Mouse (Mus musculus): ENCODE results near the gene Stk32c. TPM values are rescaled to one million over a fixed set of nuclear protein-coding genes. Genes with fewer than 3 reads are reported as not detected.

Stk32c gene
- polyA plus RNA-seq, 1 experiment from 2014 or later: not detected

- Histone ChIP-seq H3K9ac (no peak within 1 kb of the TSS), H3K9me3 (replicated peaks) (no peaks in the 10 kb centered on the region), H3K4me2 (peak within 1 kb of the TSS; percentile 62), H3K4me3 (peak within 1 kb of the TSS; percentile 43), H3K4me1 (no peaks in the 10 kb centered on the region), H3K27me3 (replicated peaks) (peaks cover 64% of the 10 kb centered on the region), H3K27ac (no peak within 1 kb of the TSS), H3K36me3 (no peaks in the 10 kb centered on the region)
- no peak; the same call in 1 of the 2 replicates for ATAC-seq
- 5% methylated on average over 32 of the region's 32 CpGs for WGBS (ENCODE audit: insufficient replicate concordance)
These were observed 127.4 kb downstream of the Stk32c start, which contains the start of gene Dpysl4 for GRCm38 (mm10) chr7:139085629-139086194. TSS of gene Dpysl4 (plus strand) at chr7:139086001.

- H3K4me3 ChIP-seq: no peak overlapping the region
- no peaks in the 10 kb centered on the region for H3K9me3 ChIP-seq (replicated peaks)
- no peak overlapping the region for H3K4me2 ChIP-seq
- peaks cover 64% of the 10 kb centered on the region for H3K27me3 ChIP-seq (replicated peaks)
- no peak for ATAC-seq
- H3K27ac ChIP-seq: no peak overlapping the region
- no peaks in the 10 kb centered on the region for H3K4me1 ChIP-seq
- 56% methylated on average over 1 of the region's 1 CpGs for WGBS (ENCODE audit: insufficient replicate concordance)
- H3K36me3 ChIP-seq: no peaks in the 10 kb centered on the region
- no peak overlapping the region for H3K9ac ChIP-seq
These were observed 128.8 kb downstream of the Stk32c start for GRCm38 (mm10) chr7:139084316-139084715.

DNA sequence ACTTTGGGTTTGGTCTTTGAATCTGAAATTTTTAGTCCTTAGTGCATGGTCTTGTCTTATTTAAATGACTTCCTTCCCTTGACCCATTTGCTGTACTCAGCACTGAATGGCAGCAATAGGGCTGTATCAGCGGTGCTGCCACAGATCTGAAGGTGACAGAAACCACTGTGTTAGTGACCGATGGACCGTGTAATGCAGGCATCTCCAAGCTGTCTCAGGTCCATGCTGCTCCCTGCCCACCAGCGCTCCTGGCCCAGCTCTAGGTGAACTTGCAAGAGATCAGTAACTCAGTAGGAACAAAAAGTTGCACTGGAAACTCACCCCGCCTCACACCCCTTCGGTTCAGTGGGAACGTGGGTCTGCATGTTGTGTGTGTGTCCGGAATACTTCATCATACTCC lies 130.8 kb downstream of the Stk32c start:
- ATAC-seq: no peak
- Histone ChIP-seq H3K9ac (no peak overlapping the region), H3K27me3 (replicated peaks) (peaks cover 48% of the 10 kb centered on the region), H3K36me3 (no peaks in the 10 kb centered on the region), H3K27ac (no peak overlapping the region), H3K4me1 (no peaks in the 10 kb centered on the region), H3K4me2 (no peak overlapping the region), H3K4me3 (no peak overlapping the region), H3K9me3 (replicated peaks) (no peaks in the 10 kb centered on the region)
- 75% methylated on average over 8 of the region's 8 CpGs for WGBS (ENCODE audit: insufficient replicate concordance)

GRCm38 (mm10) chr7:139081158-139081557 lies 131.9 kb downstream of the Stk32c start:
- H3K4me2 ChIP-seq: no peak overlapping the region
- no peak overlapping the region for H3K9ac ChIP-seq
- no peaks in the 10 kb centered on the region for H3K4me1 ChIP-seq
- WGBS (ENCODE audit: insufficient replicate concordance): 72% methylated on average over 5 of the region's 5 CpGs
- no peaks in the 10 kb centered on the region for H3K9me3 ChIP-seq (replicated peaks)
- no peak for ATAC-seq
- H3K27ac ChIP-seq: no peak overlapping the region
- H3K27me3 ChIP-seq (replicated peaks): peaks cover 41% of the 10 kb centered on the region
- H3K4me3 ChIP-seq: no peak overlapping the region
- no peaks in the 10 kb centered on the region for H3K36me3 ChIP-seq

DNA sequence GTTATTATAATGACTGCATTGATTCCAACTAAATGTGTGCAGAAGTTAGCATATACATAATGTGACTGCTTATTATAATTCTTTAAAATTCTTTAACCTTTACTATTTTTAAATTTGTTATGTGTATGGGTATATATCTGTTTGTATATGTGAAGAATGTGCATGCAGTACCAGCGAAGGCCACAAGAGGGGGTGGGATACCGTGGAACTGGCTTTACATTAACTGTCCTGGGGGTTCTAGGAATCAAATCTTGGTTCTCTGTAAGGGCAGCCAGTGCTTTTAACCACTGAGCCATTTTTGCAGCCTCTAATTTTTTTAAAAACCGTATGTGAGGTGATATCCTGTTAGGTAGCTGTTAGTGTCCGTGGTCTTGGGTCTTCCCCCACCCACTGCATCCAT lies 132.4 kb downstream of the Stk32c start:
- Histone ChIP-seq H3K9me3 (replicated peaks) (no peaks in the 10 kb centered on the region), H3K36me3 (no peaks in the 10 kb centered on the region), H3K4me2 (no peak overlapping the region), H3K27me3 (replicated peaks) (peaks cover 40% of the 10 kb centered on the region), H3K4me3 (no peak overlapping the region), H3K27ac (no peak overlapping the region), H3K4me1 (no peaks in the 10 kb centered on the region), H3K9ac (no peak overlapping the region)
- 51% methylated on average over 4 of the region's 4 CpGs for WGBS (ENCODE audit: insufficient replicate concordance)
- ATAC-seq: no peak

GRCm38 (mm10) chr7:139079141-139079540 lies 134.0 kb downstream of the Stk32c start:
- Histone ChIP-seq H3K36me3 (no peaks in the 10 kb centered on the region), H3K27ac (no peak overlapping the region), H3K4me2 (no peak overlapping the region), H3K9ac (no peak overlapping the region), H3K9me3 (replicated peaks) (no peaks in the 10 kb centered on the region), H3K27me3 (replicated peaks) (peaks cover 25% of the 10 kb centered on the region; the same call in 1 of the 2 replicates), H3K4me1 (no peaks in the 10 kb centered on the region), H3K4me3 (no peak overlapping the region)
- no peak for ATAC-seq
- WGBS (ENCODE audit: insufficient replicate concordance): 63% methylated on average over 7 of the region's 7 CpGs

GRCm38 (mm10) chr7:139078181-139078580 lies 134.9 kb downstream of the Stk32c start:
- H3K27me3 ChIP-seq (replicated peaks): peaks cover 20% of the 10 kb centered on the region; the same call in 1 of the 2 replicates
- no peak overlapping the region for H3K9ac ChIP-seq
- no peak for ATAC-seq
- H3K27ac ChIP-seq: no peak overlapping the region
- H3K4me3 ChIP-seq: no peak overlapping the region
- no peak overlapping the region for H3K4me2 ChIP-seq
- H3K4me1 ChIP-seq: no peaks in the 10 kb centered on the region
- 65% methylated on average over 6 of the region's 6 CpGs for WGBS (ENCODE audit: insufficient replicate concordance)
- H3K9me3 ChIP-seq (replicated peaks): no peaks in the 10 kb centered on the region
- H3K36me3 ChIP-seq: no peaks in the 10 kb centered on the region

GRCm38 (mm10) chr7:139077283-139077682 lies 135.8 kb downstream of the Stk32c start:
- no peak overlapping the region for H3K9ac ChIP-seq
- no peak for ATAC-seq
- no peak overlapping the region for H3K4me2 ChIP-seq
- H3K27me3 ChIP-seq (replicated peaks): peaks cover 13% of the 10 kb centered on the region; the same call in 1 of the 2 replicates
- H3K4me3 ChIP-seq: no peak overlapping the region
- H3K36me3 ChIP-seq: no peaks in the 10 kb centered on the region
- H3K27ac ChIP-seq: no peak overlapping the region
- WGBS (ENCODE audit: insufficient replicate concordance): 22% methylated on average over 7 of the region's 7 CpGs
- no peaks in the 10 kb centered on the region for H3K4me1 ChIP-seq
- no peaks in the 10 kb centered on the region for H3K9me3 ChIP-seq (replicated peaks)

DNA sequence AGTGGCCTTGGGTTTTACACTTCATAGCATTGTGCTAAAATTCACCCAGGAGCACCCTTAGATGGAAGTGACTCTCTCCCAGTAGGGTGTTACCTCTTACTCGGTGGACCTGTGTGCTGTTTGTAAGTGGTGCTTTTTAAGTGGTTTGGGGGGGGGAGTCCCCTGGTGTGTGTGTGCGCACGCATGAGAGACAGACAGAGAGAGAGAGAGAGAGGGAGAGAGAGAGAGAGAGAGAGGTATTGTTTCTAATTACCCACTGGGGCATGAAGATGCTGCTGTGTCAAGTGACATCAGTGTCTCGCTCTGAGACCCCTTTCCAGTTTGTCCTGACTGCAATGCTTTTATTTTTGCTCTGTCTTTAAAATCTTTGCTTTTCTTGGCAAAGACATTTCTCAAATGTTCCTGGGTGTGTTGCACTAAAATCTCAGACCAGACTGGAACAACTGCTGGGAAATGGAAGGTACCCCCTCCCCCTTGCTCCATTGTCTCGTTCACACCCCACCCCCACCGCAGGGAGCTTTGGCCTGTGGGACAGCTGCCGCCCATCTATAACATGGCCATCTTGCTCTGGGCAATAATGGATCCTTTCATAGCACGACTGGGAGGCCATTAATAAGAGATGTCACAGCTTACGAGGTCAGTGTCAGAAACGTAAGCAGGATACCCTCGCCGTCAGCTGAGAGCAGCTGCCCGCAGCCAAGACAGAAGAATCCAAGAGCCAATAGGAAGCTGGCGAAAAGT lies 137.9 kb downstream of the Stk32c start:
- Histone ChIP-seq H3K4me2 (no peak overlapping the region), H3K36me3 (no peaks in the 10 kb centered on the region), H3K9ac (no peak overlapping the region), H3K4me1 (no peaks in the 10 kb centered on the region), H3K27me3 (replicated peaks) (peaks cover 13% of the 10 kb centered on the region; the same call in 1 of the 2 replicates), H3K4me3 (no peak overlapping the region), H3K27ac (no peak overlapping the region), H3K9me3 (replicated peaks) (no peaks in the 10 kb centered on the region)
- 63% methylated on average over 14 of the region's 14 CpGs for WGBS (ENCODE audit: insufficient replicate concordance)
- ATAC-seq: no peak

- no peak overlapping the region for H3K27ac ChIP-seq
- no peaks in the 10 kb centered on the region for H3K9me3 ChIP-seq (replicated peaks)
- no peak overlapping the region for H3K4me3 ChIP-seq
- H3K27me3 ChIP-seq (replicated peaks): peaks cover 13% of the 10 kb centered on the region; the same call in 1 of the 2 replicates
- H3K9ac ChIP-seq: no peak overlapping the region
- H3K36me3 ChIP-seq: no peaks in the 10 kb centered on the region
- H3K4me1 ChIP-seq: no peaks in the 10 kb centered on the region
- H3K4me2 ChIP-seq: no peak overlapping the region
- ATAC-seq: no peak
- 46% methylated on average over 6 of the region's 6 CpGs for WGBS (ENCODE audit: insufficient replicate concordance)
These were observed 138.9 kb downstream of the Stk32c start for GRCm38 (mm10) chr7:139074189-139074588.

DNA sequence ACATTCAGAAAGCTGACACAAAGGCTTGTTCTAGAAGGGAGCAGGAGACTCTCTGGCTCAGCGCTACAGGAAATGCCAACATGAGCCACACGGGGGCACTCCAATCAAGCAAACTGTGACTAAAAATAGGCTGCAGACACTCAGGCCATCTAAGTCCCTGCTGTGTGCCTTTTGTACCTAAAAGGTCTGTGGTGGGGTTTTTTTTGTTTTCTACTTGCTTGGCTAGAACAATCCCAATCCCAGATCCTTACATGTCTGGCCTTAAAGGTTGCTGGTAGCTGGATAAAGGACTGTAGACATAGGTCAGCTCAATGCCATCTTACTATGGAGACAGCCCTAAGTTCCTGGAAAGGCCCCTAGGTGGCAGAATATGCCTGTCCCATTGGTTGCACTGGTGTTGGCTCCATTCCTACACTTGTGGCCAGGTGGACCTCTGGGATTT lies 144.9 kb downstream of the Stk32c start:
- WGBS (ENCODE audit: insufficient replicate concordance): 2% methylated on average over 2 of the region's 2 CpGs

GRCm38 (mm10) chr7:139063406-139063805 lies 149.7 kb downstream of the Stk32c start:
- no peak overlapping the region for H3K9ac ChIP-seq
- WGBS (ENCODE audit: insufficient replicate concordance): 33% methylated on average over 4 of the region's 4 CpGs
- H3K9me3 ChIP-seq (replicated peaks): no peaks in the 10 kb centered on the region
- no peak overlapping the region for H3K27ac ChIP-seq
- H3K4me2 ChIP-seq: no peak overlapping the region
- H3K36me3 ChIP-seq: no peaks in the 10 kb centered on the region
- no peaks in the 10 kb centered on the region for H3K27me3 ChIP-seq (replicated peaks)
- H3K4me3 ChIP-seq: no peak overlapping the region
- no peaks in the 10 kb centered on the region for H3K4me1 ChIP-seq
- ATAC-seq: no peak

More for the DNA sequence above, 144.9 kb downstream of the Stk32c start:
- ATAC-seq: no peak
- H3K4me1 ChIP-seq: no peaks in the 10 kb centered on the region
- H3K9ac ChIP-seq: no peak overlapping the region
- no peaks in the 10 kb centered on the region for H3K36me3 ChIP-seq
- H3K27ac ChIP-seq: no peak overlapping the region
- no peak overlapping the region for H3K4me2 ChIP-seq
- no peaks in the 10 kb centered on the region for H3K9me3 ChIP-seq (replicated peaks)
- H3K4me3 ChIP-seq: no peak overlapping the region
- no peaks in the 10 kb centered on the region for H3K27me3 ChIP-seq (replicated peaks)
